Mouse (Mus musculus) frontal cortex, adult 2 months (tissue): Measurements from ENCODE around the gene M6pr. TPM values are rescaled to one million over a fixed set of nuclear protein-coding genes. Genes with fewer than 3 reads are reported as not detected.
A peak's percentile ranks its signal among the peaks of the same experiment; 100 is the strongest.

ENCODE experiments used
- DNase-seq, 2 experiments: peaks; one replicate each; pipeline ENCODE4 v3.0.0; 2022; ENCODE audit warnings: low spot score in 1 of 2; ENCODE audit errors: extremely low spot score in 1 of 2
- polyA plus RNA-seq: library from polyadenylated mRNA; depleted of rRNA; stranded (reverse); fragments of >200 nt; gene quantifications from 2 replicates; pipeline ENCODE4 v1.2.3, GENCODE M21; 2012

The M6pr gene
- polyA plus RNA-seq, 1 experiment, result 71.2 TPM

GRCm38 (mm10) chr6:122297279-122298222, 11.0 kb upstream of the M6pr start:
- DNase-seq, result peak in 1 of 2 experiments; percentile 31

- DNase-seq, result no peak
Observed at GRCm38 (mm10) chr6:122298223-122298609, 10.3 kb upstream of the M6pr start.

- DNase-seq, result no peak
Observed at GRCm38 (mm10) chr6:122299621-122300133, 8.8 kb upstream of the M6pr start.

GRCm38 (mm10) chr6:122302121-122302520, 6.4 kb upstream of the M6pr start:
- DNase-seq, result no peak

- DNase-seq, result no peak
Observed at GRCm38 (mm10) chr6:122302661-122303060, 5.9 kb upstream of the M6pr start.

GRCm38 (mm10) chr6:122303526-122303925, 5.0 kb upstream of the M6pr start:
- no peak for DNase-seq

- peak; percentile 21 to 91 for DNase-seq
Observed at GRCm38 (mm10) chr6:122304355-122304754, 4.2 kb upstream of the M6pr start.

- no peak for DNase-seq
Observed at GRCm38 (mm10) chr6:122304790-122305555, 3.5 kb upstream of the M6pr start.

- DNase-seq, result no peak
Observed at GRCm38 (mm10) chr6:122306707-122307106, 1.8 kb upstream of the M6pr start.

- DNase-seq, result no peak
Observed at GRCm38 (mm10) chr6:122308136-122308504, 400 bp upstream of the M6pr start.

GRCm38 (mm10) chr6:122309446-122309960, 983 bp downstream of the M6pr start:
- no peak for DNase-seq

- no peak for DNase-seq
Observed at GRCm38 (mm10) chr6:122310187-122310820, 1.8 kb downstream of the M6pr start.

- no peak for DNase-seq
Observed at GRCm38 (mm10) chr6:122318726-122319125, 10.2 kb downstream of the M6pr start.

- DNase-seq, result no peak
Observed at GRCm38 (mm10) chr6:122325361-122325975, 16.9 kb downstream of the M6pr start.

- DNase-seq, result no peak
Observed at GRCm38 (mm10) chr6:122333081-122333612, 24.6 kb downstream of the M6pr start.

GRCm38 (mm10) chr6:122334786-122335340, 26.3 kb downstream of the M6pr start:
- DNase-seq, result no peak

- no peak for DNase-seq
Observed at GRCm38 (mm10) chr6:122337546-122337945, 29.0 kb downstream of the M6pr start.

GRCm38 (mm10) chr6:122339047-122339647, 30.6 kb downstream of the M6pr start:
- peak; percentile 17 to 66 for DNase-seq

GRCm38 (mm10) chr6:122339648-122340341, 31.3 kb downstream of the M6pr start:
- DNase-seq, result peak; percentile 24 to 74
